Mouse (Mus musculus) embryonic facial prominence, embryonic 10.5 days (tissue): ENCODE measurements at regions not wholly inside any gene's neighbourhood (a gene's known extent, or its start where the extent isn't known, plus 50 kb on each side); places are given as distances from the start of the nearest gene placed in this dataset.
"Not testable (repeated sequence)": the region's sequence is repeated elsewhere in the genome, so short reads cannot be mapped to it uniquely, and the experiment has no call there.

Experiments used
- DNase-seq: peaks from one replicate; pipeline ENCODE4 v3.0.0-alpha.2; 2017; ENCODE audit warnings: low spot score
- H3K27ac ChIP-seq: fragments of 300-500 bp; sonication (generic); replicated peaks from 2 replicates; pipeline ENCODE4 v1.5.1; 2016; ENCODE audit warnings: mild to moderate bottlenecking
- H3K27me3 ChIP-seq: fragments of 300-500 bp; sonication (generic); replicated peaks from 2 replicates; pipeline ENCODE4 v1.6.1; 2016; ENCODE audit warnings: low read depth, mild to moderate bottlenecking; ENCODE audit not compliant: poor library complexity, severe bottlenecking
- H3K36me3 ChIP-seq: fragments of 300-500 bp; sonication (generic); replicated peaks from 2 replicates; pipeline ENCODE4 v1.6.1; 2016; ENCODE audit warnings: mild to moderate bottlenecking, moderate library complexity
- H3K4me1 ChIP-seq: fragments of 300-500 bp; sonication (generic); 2 replicates; pipeline ENCODE4 v1.6.1; 2016
- H3K4me3 ChIP-seq: fragments of 300-500 bp; sonication (generic); 2 replicates; pipeline ENCODE4 v1.5.1; 2016; ENCODE audit warnings: mild to moderate bottlenecking, moderate library complexity
- H3K9me3 ChIP-seq: fragments of 300-500 bp; sonication (generic); 2 replicates; pipeline ENCODE4 v1.6.1; 2016; ENCODE audit warnings: mild to moderate bottlenecking
- WGBS: fragments of 180-500 bp; shearing (Covaris S2); methylation state at CpG from one replicate; pipeline ENCODE4 v1.1.7; 2016; 5-methylcytosine and 5-hydroxymethylcytosine counted together

GRCm38 (mm10) chrX:94785983-94786382 lies 61.6 kb downstream of the Zxdb start:
- Histone ChIP-seq H3K4me3 (no peak overlapping the region), H3K9me3 (no peaks in the 10 kb centered on the region), H3K27me3 (no peaks in the 10 kb centered on the region), H3K4me1 (no peaks in the 10 kb centered on the region), H3K36me3 (no peaks in the 10 kb centered on the region), H3K27ac (no peak overlapping the region)
- WGBS: 83% methylated on average over 5 of the region's 5 CpGs
- no peak for DNase-seq

- WGBS: 86% methylated on average over 3 of the region's 3 CpGs
- Histone ChIP-seq H3K36me3 (no peaks in the 10 kb centered on the region), H3K4me1 (no peaks in the 10 kb centered on the region), H3K9me3 (no peaks in the 10 kb centered on the region), H3K27me3 (no peaks in the 10 kb centered on the region), H3K27ac (no peak overlapping the region), H3K4me3 (no peak overlapping the region)
- DNase-seq: no peak
Measured at GRCm38 (mm10) chrX:94788331-94788920, 64.1 kb downstream of the Zxdb start.

- H3K9me3 ChIP-seq, H3K4me3 ChIP-seq, H3K4me1 ChIP-seq, DNase-seq, H3K27me3 ChIP-seq, H3K36me3 ChIP-seq, H3K27ac ChIP-seq: not testable (repeated sequence)
- WGBS: no CpG with 5 or more reads among the region's 37 CpGs
Measured at GRCm38 (mm10) chrX:94796845-94797244, 72.5 kb downstream of the Zxdb start.

- H3K4me3 ChIP-seq, DNase-seq, H3K27me3 ChIP-seq, H3K36me3 ChIP-seq, H3K4me1 ChIP-seq, H3K9me3 ChIP-seq, H3K27ac ChIP-seq: not testable (repeated sequence)
- WGBS: no CpG with 5 or more reads among the region's 131 CpGs
Measured at GRCm38 (mm10) chrX:94797348-94798182, 73.2 kb downstream of the Zxdb start.

GRCm38 (mm10) chrX:94798183-94798619 lies 73.8 kb downstream of the Zxdb start:
- not testable (repeated sequence) for H3K27me3 ChIP-seq, H3K36me3 ChIP-seq, H3K4me3 ChIP-seq, DNase-seq, H3K4me1 ChIP-seq, H3K27ac ChIP-seq, H3K9me3 ChIP-seq
- no CpG with 5 or more reads among the region's 22 CpGs for WGBS

GRCm38 (mm10) chrX:94812760-94813159 lies 88.4 kb downstream of the Zxdb start:
- no CpG with 5 or more reads among the region's 3 CpGs for WGBS
- not testable (repeated sequence) for DNase-seq, H3K4me3 ChIP-seq, H3K9me3 ChIP-seq, H3K36me3 ChIP-seq, H3K27ac ChIP-seq, H3K27me3 ChIP-seq, H3K4me1 ChIP-seq

- not testable (repeated sequence) for H3K9me3 ChIP-seq, H3K27ac ChIP-seq, H3K27me3 ChIP-seq, H3K36me3 ChIP-seq, H3K4me3 ChIP-seq, H3K4me1 ChIP-seq, DNase-seq
- 96% methylated on average over 6 of the region's 6 CpGs for WGBS
Measured at GRCm38 (mm10) chrX:94827524-94827923, 103.2 kb downstream of the Zxdb start.

GRCm38 (mm10) chrX:94844110-94844779 lies 119.9 kb downstream of the Zxdb start:
- H3K9me3 ChIP-seq, DNase-seq, H3K4me3 ChIP-seq, H3K36me3 ChIP-seq, H3K27ac ChIP-seq, H3K27me3 ChIP-seq, H3K4me1 ChIP-seq: not testable (repeated sequence)
- WGBS: 38% methylated on average over 2 of the region's 2 CpGs

- H3K27me3 ChIP-seq, H3K4me1 ChIP-seq, H3K9me3 ChIP-seq, DNase-seq, H3K4me3 ChIP-seq, H3K27ac ChIP-seq, H3K36me3 ChIP-seq: not testable (repeated sequence)
- WGBS: 86% methylated on average over 1 of the region's 3 CpGs
Measured at GRCm38 (mm10) chrX:94849549-94849948, 125.2 kb downstream of the Zxdb start.

- Histone ChIP-seq H3K4me3 (no peak overlapping the region), H3K27me3 (peaks cover 13% of the 10 kb centered on the region; the same call in 1 of the 2 replicates), H3K36me3 (no peaks in the 10 kb centered on the region), H3K4me1 (no peaks in the 10 kb centered on the region), H3K27ac (no peak overlapping the region), H3K9me3 (no peaks in the 10 kb centered on the region)
- no peak for DNase-seq
- WGBS: 57% methylated on average over 1 of the region's 1 CpGs
Measured at GRCm38 (mm10) chrX:94857501-94857900, 133.1 kb downstream of the Zxdb start.

- Histone ChIP-seq H3K4me3 (no peak overlapping the region), H3K9me3 (no peaks in the 10 kb centered on the region), H3K4me1 (no peaks in the 10 kb centered on the region), H3K27me3 (peaks cover 13% of the 10 kb centered on the region; the same call in 1 of the 2 replicates), H3K27ac (no peak overlapping the region), H3K36me3 (no peaks in the 10 kb centered on the region)
- DNase-seq: no peak
- WGBS: 80% methylated on average over 4 of the region's 4 CpGs
Measured at GRCm38 (mm10) chrX:94857954-94858353, 133.6 kb downstream of the Zxdb start.

- Histone ChIP-seq H3K4me3 (no peak overlapping the region), H3K4me1 (peaks cover 2% of the 10 kb centered on the region; the same call in 1 of the 2 replicates), H3K36me3 (no peaks in the 10 kb centered on the region), H3K27me3 (peaks cover 17% of the 10 kb centered on the region; the same call in 1 of the 2 replicates), H3K9me3 (no peaks in the 10 kb centered on the region), H3K27ac (no peak overlapping the region)
- WGBS: 65% methylated on average over 1 of the region's 1 CpGs
- no peak for DNase-seq
Measured at GRCm38 (mm10) chrX:94863123-94863522, 138.8 kb downstream of the Zxdb start.
